Mouse (Mus musculus) central nervous system, embryonic 11.5 days (tissue): ENCODE measurements around the gene Isy1. TPM values are rescaled to one million over a fixed set of nuclear protein-coding genes. Genes with fewer than 3 reads are reported as not detected.

ENCODE experiments used
- polyA plus RNA-seq: library from polyadenylated mRNA; depleted of rRNA; stranded (reverse); fragments of >200 nt; gene quantifications from 2 replicates; pipeline ENCODE4 v1.2.3, GENCODE M21; 2012; rRNA removed

The Isy1 gene
- polyA plus RNA-seq: 67.5 and 130 TPM in 2 replicates

DNA sequence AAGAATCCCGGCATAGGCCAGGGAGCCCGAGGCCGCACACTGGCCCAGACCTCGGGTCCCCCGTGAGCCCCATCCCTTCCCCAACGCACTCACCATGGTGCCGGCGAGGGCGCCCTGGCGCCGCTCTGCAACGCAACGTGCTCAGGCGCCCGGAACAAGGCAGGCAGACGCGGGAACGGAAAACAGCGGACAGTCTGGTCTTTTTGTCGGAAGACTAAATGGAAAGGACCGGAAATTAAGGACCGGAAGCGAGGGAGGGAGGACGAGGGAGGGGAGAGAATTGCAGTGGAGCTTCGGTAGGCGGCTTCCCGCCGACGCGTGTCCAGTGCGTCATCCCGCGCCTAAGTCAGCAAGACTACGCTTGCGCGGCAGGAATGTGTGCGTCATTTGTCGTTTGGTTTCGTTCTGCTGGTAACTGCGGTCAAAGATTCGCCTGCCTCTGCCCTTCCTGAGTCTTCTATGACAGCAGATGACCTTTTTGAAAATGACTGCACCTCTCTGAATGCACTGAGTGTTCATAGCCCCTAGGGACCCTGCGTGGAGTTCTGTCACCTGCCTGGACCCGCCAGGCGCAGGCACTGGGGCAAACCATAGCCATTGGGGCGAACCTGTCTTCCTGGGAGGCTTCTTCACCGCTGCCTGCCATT is at the start of gene Isy1:
Gene Isy1 (minus strand): TSS at position 248 of the 647 bp plus-strand sequence.

DNA sequence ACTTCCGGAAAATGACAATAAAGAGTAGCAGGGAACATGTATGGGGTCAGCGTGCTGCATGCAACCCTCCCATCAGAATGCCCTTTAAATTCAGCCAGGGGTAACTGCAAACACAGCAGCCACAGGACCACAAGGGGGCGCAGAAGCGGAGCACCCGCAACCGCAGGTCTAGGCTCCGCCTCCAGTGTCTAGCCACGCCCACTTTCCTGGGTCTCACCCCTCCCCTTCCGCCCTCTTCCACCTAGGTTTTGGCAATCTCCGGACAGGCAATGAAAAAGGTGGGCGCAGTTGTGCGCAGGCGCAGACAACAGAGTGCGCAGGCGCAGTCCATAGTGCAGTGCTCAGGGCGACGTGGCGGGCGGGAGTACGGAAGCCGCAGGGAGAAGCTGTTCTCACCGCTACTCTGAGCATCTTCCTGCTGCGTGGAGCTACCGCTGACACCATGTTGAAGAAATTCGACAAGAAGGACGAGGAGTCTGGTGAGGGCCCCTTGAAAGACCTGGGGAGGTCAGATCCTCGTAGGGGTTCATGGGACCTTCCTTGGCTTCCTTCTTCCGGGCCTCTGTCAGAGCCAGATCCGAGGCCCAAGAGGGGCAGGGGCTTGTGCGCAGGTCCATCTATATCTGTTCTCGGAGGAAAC is 49.1 kb upstream of the Isy1 start, which contains the start of gene Copg1:
Gene Copg1 (plus strand): TSS at position 221 of the 640 bp plus-strand sequence.

DNA sequence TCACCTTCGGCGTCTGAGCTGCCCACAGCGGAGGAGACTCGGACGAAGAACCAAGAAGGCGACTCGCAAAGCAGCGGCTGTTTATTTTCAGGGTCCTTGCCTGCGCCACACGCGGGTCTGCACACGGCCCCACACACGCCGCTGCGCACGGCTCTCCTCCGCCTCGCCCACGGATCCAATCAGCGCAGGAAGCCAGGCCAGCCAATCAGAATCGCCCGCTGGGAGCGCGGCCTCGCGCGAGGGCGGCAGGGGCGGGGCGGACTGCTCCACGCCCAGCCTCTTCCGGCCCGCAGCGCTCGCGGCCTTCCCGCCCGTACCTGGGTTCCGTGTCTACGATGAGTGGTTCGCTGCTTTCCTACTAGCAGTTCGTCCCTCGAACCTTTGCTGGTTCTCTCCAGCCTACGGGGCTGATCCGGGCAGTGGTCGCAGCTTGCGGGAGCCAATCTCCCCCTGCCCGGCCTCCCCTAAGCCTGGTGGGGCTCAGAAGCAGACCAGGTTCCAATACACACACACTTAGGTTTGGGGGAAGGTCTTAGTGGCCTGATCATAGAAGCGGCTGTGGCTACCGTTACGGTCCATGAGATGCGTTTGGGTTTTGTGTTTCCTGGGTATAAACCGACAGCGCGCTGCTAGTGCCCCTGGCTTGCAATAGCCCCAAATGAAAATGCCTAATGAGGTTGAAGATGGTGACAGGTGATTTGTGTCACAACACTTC is 12.5 kb upstream of the Isy1 start, which contains the start of gene Cnbp:
Gene Cnbp (minus strand): TSS at position 207 of the 715 bp plus-strand sequence.

DNA sequence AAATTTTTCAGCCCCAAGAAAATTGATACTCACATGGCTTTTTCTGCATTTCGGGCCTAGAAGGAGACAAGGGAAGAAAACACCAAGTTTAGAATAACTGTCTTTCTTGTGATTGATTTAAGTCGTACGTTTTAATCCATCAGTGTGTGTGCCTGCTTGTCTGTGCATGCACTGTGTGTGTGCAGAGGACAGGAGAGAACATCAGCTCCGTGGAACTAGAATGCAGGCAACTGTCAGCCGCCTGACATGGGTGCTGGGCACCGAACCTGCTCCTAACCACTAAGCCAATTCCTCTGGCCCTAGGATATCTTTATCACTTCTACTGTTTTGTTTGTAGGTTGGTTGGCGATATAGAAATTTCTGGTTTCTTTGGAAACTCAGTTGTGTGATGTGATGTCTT is 2.9 kb downstream of the Isy1 start, which contains the start of gene Gm45140:
Gene Gm45140 (minus strand): TSS at position 101 of the 400 bp plus-strand sequence.

DNA sequence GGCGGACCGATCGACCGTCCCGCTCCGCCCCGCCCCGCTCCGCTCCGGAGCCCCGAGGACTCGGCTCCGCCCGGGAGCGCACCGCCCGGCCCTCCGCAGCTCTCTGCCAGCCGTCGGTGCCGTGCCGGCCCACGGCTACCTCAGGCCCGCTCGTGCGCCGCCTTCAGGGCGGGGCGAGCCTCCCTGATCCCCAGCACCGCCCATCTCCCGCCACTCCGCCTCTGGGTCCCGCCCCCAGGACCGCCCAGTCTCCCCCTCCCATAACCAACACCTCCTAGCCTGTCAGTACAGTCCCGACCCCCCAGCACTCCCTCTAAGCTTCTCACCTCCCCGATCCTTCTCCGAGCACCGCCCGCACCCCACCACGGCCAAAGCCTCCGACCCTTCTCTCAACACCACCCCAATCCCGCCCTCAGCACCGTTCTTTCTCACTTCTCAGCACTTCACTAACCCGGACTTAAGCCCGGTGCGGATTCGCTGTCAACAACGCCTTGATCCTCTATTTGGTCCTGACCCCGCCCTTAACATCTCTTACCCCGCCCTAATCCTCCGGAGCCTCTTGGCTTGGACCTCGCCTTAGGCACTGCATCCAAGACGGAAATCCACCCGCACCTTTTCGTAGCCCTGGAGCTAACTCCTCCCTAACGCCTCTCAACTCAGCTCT is 26.8 kb downstream of the Isy1 start, which contains the start of gene Rab43:
Gene Rab43 (minus strand): TSS at position 490 of the 664 bp plus-strand sequence.

DNA sequence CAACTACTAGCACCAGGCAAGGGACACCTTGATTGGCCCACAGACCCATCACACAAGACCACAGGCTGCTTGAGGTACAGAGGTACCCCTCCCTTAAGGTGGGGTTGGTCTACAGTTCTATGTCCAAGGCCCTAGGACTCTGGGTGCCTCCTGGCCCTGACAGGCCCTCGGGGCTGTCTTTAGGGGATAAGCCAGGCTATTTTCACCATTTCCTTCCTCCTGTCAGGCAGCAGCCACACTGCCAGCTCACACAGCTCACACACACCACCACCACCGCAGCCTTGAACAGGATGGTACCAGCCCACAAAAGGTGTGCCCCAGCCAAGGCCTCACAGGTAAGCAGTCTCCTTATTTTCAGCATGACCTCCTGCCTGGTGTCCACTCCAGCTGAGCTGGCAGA is 60.8 kb downstream of the Isy1 start, which contains the start of gene Gp9:
Gene Gp9 (plus strand): TSS at position 231 of the 400 bp plus-strand sequence.

Other genes starting within 250 kb of the Isy1 start
- 2.5 and 2.6 TPM in 2 replicates for gene Prokr1, start 248.1 kb downstream of the Isy1 start, polyA plus RNA-seq
- 11.3 and 15.9 TPM in 2 replicates for gene Aplf, start 166.6 kb downstream of the Isy1 start, polyA plus RNA-seq
- gene Efcc1, start 107.9 kb downstream of the Isy1 start, polyA plus RNA-seq: 2.7 and 5.0 TPM in 2 replicates
- gene Gp9, start 60.7 kb downstream of the Isy1 start, polyA plus RNA-seq: 4.3 and 6.9 TPM in 2 replicates
- 3.1 and 6.8 TPM in 2 replicates for gene Rab43, start 26.6 kb downstream of the Isy1 start, polyA plus RNA-seq
- gene Gm45140, start 3.0 kb downstream of the Isy1 start, polyA plus RNA-seq: 10.2 and 33.9 TPM in 2 replicates
- gene Cnbp, start 12.3 kb upstream of the Isy1 start, polyA plus RNA-seq: 377 and 541 TPM in 2 replicates
- gene Copg1, start 49.0 kb upstream of the Isy1 start, polyA plus RNA-seq: 69.5 and 90.5 TPM in 2 replicates
- 29.0 and 36.8 TPM in 2 replicates for gene Hmces, start 75.1 kb upstream of the Isy1 start, polyA plus RNA-seq
- gene H1fx, start 142.8 kb upstream of the Isy1 start, polyA plus RNA-seq: 179 and 180 TPM in 2 replicates
- 194 and 317 TPM in 2 replicates for gene Rab7, start 206.5 kb upstream of the Isy1 start, polyA plus RNA-seq
- 106 and 207 TPM in 2 replicates for gene Rpn1, start 245.7 kb upstream of the Isy1 start, polyA plus RNA-seq